Mouse (Mus musculus) erythroblast, embryonic 14.5 days (primary cell): Measurements from ENCODE around the gene Hagh. TPM values are rescaled to one million over a fixed set of nuclear protein-coding genes. Genes with fewer than 3 reads are reported as not detected.

Experiments used
- H3K27me3 ChIP-seq: 2 replicates; pipeline ENCODE4 v1.6.1; 2012; ENCODE audit warnings: inconsistent platforms; ENCODE audit not compliant: control insufficient read depth
- H3K36me3 ChIP-seq: 2 replicates; pipeline ENCODE4 v1.6.1; 2012; ENCODE audit warnings: mild to moderate bottlenecking, inconsistent platforms; ENCODE audit not compliant: control insufficient read depth
- H3K4me1 ChIP-seq: 2 replicates; pipeline ENCODE4 v1.6.1; 2012; ENCODE audit warnings: inconsistent platforms; ENCODE audit not compliant: control insufficient read depth
- H3K4me3 ChIP-seq: replicated peaks from 2 replicates; pipeline ENCODE3; 2012; ENCODE audit warnings: moderate library complexity, mild to moderate bottlenecking, inconsistent platforms
- H3K9me3 ChIP-seq: 2 replicates; pipeline ENCODE4 v1.6.1; 2012; ENCODE audit warnings: low read length, inconsistent platforms, mixed read lengths; ENCODE audit not compliant: control insufficient read depth
- GATA1 ChIP-seq: IDR thresholded peaks from 2 replicates; pipeline ENCODE4 v1.6.1; 2012; ENCODE audit warnings: low read length, inconsistent platforms, mixed read lengths
- TAL1 ChIP-seq: IDR thresholded peaks from 3 replicates; pipeline ENCODE4 v1.6.1; 2012; ENCODE audit warnings: low read length, inconsistent platforms, mixed read lengths
- polyA plus RNA-seq: library from polyadenylated mRNA; stranded (reverse); fragments of >175 nt; gene quantifications from 2 replicates; pipeline ENCODE4 v1.2.3, GENCODE M21; 2012

Gene Hagh
- polyA plus RNA-seq, 1 experiment: 33.4 TPM

- H3K36me3 ChIP-seq: peaks cover 26% of the 10 kb centered on the region
- no peaks in the 10 kb centered on the region; the same call in 1 of the 2 replicates for H3K27me3 ChIP-seq
- H3K4me3 ChIP-seq: no peak overlapping the region
- no peak for TF ChIP-seq GATA1
- peaks cover 14% of the 10 kb centered on the region for H3K4me1 ChIP-seq
- H3K9me3 ChIP-seq: no peaks in the 10 kb centered on the region
Observed at GRCm38 (mm10) chr17:24877336-24878116, 37.6 kb downstream of the Hagh start.

GRCm38 (mm10) chr17:24878117-24878397 lies 38.1 kb downstream of the Hagh start:
- TF ChIP-seq GATA1 (no peak), TAL1 (no peak)
- Histone ChIP-seq H3K4me3 (no peak overlapping the region), H3K4me1 (peaks cover 16% of the 10 kb centered on the region)

GRCm38 (mm10) chr17:24878531-24878930 lies 38.6 kb downstream of the Hagh start:
- TF ChIP-seq GATA1 (no peak), TAL1 (no peak)
- no peaks in the 10 kb centered on the region; the same call in 1 of the 2 replicates for H3K27me3 ChIP-seq
- H3K4me1 ChIP-seq: peaks cover 21% of the 10 kb centered on the region
- H3K4me3 ChIP-seq: no peak overlapping the region
- H3K9me3 ChIP-seq: no peaks in the 10 kb centered on the region
- H3K36me3 ChIP-seq: peaks cover 36% of the 10 kb centered on the region

More at GRCm38 (mm10) chr17:24878117-24878397, 38.1 kb downstream of the Hagh start:
- Histone ChIP-seq H3K9me3 (no peaks in the 10 kb centered on the region), H3K36me3 (peaks cover 31% of the 10 kb centered on the region), H3K27me3 (no peaks in the 10 kb centered on the region; the same call in 1 of the 2 replicates)

GRCm38 (mm10) chr17:24881738-24882440 lies 41.9 kb downstream of the Hagh start:
- Histone ChIP-seq H3K36me3 (peaks cover 56% of the 10 kb centered on the region), H3K27me3 (no peaks in the 10 kb centered on the region), H3K4me1 (peaks cover 45% of the 10 kb centered on the region), H3K9me3 (no peaks in the 10 kb centered on the region), H3K4me3 (no peak overlapping the region)
- TF ChIP-seq TAL1 (no peak), GATA1 (no peak)

- H3K4me1 ChIP-seq: peaks cover 57% of the 10 kb centered on the region
- H3K4me3 ChIP-seq: peak overlapping the region; percentile 90
- peaks cover 77% of the 10 kb centered on the region for H3K36me3 ChIP-seq
- TF ChIP-seq TAL1: no peak
- TF ChIP-seq GATA1: no peak
- H3K9me3 ChIP-seq: no peaks in the 10 kb centered on the region
- no peaks in the 10 kb centered on the region for H3K27me3 ChIP-seq
Observed at GRCm38 (mm10) chr17:24884391-24884790, 44.4 kb downstream of the Hagh start.

- Histone ChIP-seq H3K36me3 (peaks cover 82% of the 10 kb centered on the region), H3K4me3 (peak overlapping the region; percentile 90), H3K27me3 (no peaks in the 10 kb centered on the region), H3K9me3 (no peaks in the 10 kb centered on the region), H3K4me1 (peaks cover 67% of the 10 kb centered on the region)
- TF ChIP-seq GATA1: no peak
- no peak for TF ChIP-seq TAL1
Observed at GRCm38 (mm10) chr17:24885356-24886133, 45.6 kb downstream of the Hagh start.

GRCm38 (mm10) chr17:24886134-24886931 lies 46.4 kb downstream of the Hagh start, which contains the start of the genes Nubp2 and Spsb3:
Gene Nubp2 (minus strand): TSS chr17:24886349.
Gene Spsb3 (plus strand): TSS chr17:24886643.
- Histone ChIP-seq H3K27me3 (no peaks in the 10 kb centered on the region), H3K4me3 (peak within 1 kb of the TSS; percentile 90), H3K36me3 (peaks cover 82% of the 10 kb centered on the region), H3K9me3 (no peaks in the 10 kb centered on the region), H3K4me1 (peaks cover 71% of the 10 kb centered on the region)
- TF ChIP-seq GATA1: no peak

GRCm38 (mm10) chr17:24886932-24887271 lies 47.0 kb downstream of the Hagh start:
- peak overlapping the region; percentile 90 for H3K4me3 ChIP-seq
- peaks cover 82% of the 10 kb centered on the region for H3K36me3 ChIP-seq
- peaks cover 68% of the 10 kb centered on the region for H3K4me1 ChIP-seq
- TF ChIP-seq GATA1: no peak
- TF ChIP-seq TAL1: no peak
- no peaks in the 10 kb centered on the region for H3K9me3 ChIP-seq
- H3K27me3 ChIP-seq: no peaks in the 10 kb centered on the region
